Mouse (Mus musculus): ENCODE results near the gene Zkscan2. TPM values are rescaled to one million over a fixed set of nuclear protein-coding genes. Genes with fewer than 3 reads are reported as not detected.

Gene Zkscan2
- total and polyA plus RNA-seq, 3 experiments: not detected

DNA sequence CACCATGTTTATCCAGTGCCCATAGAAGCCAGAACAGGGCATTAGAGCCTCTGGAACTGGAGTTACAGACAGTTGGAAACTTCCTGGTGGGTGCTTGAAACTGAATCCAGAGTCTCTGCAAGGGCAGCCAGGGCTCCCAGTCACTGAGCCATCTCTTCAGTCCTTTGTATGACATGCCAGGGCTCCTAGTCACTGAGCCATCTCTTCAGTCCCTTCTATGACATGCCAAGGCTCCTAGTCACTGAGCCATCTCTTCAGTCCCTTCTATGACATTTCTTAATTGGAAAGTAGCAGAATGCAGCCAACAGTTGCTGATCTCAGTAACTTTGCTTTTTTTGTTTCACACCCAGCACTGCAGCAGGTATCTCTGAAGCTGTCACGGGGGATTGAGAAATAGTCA, 58.2 kb downstream of the Zkscan2 start:
- H3K27me3 ChIP-seq (replicated peaks): no peaks in the 10 kb centered on the region
- no peaks in the 10 kb centered on the region for H3K4me1 ChIP-seq (ENCODE audit: control insufficient read depth in 1 of 2, insufficient read depth in 2 of 2)
- H3K4me2 ChIP-seq (ENCODE audit: insufficient read depth, low read depth, poor library complexity, severe bottlenecking): no peak overlapping the region
- in situ Hi-C loops (cut with MboI; ENCODE audit: low pct_ligation_motif_present, low pct_unique_long_range_greater_than_20kb, low sequenced_read_pairs): no loop called here
- no peak overlapping the region for H3K27ac ChIP-seq (ENCODE audit: insufficient read depth, low read depth)
- no peaks in the 10 kb centered on the region for H3K79me2 ChIP-seq (replicated peaks; ENCODE audit: control insufficient read depth, extremely low read depth, insufficient read depth, poor library complexity, severe bottlenecking)
- TF ChIP-seq USF1 (IDR thresholded peaks at IDR 0.05; ENCODE audit: low read depth, low read length) (no peak), TBP (conservative IDR thresholded peaks at IDR 0.05; ENCODE audit: low read depth, low read length) (no peak), CHD1 (IDR thresholded peaks at IDR 0.05; ENCODE audit: low read depth, low read length) (no peak), ZNF384 (IDR thresholded peaks at IDR 0.05; ENCODE audit: low read depth, low read length) (no peak), E2F4 (IDR thresholded peaks at IDR 0.05; ENCODE audit: insufficient replicate concordance, low read depth, low read length) (no peak), ELF1 (IDR thresholded peaks at IDR 0.05; ENCODE audit: low read depth, low read length) (no peak)
- H3K36me3 ChIP-seq (replicated peaks in 1 of 2; ENCODE audit: control insufficient read depth in 1 of 2, insufficient read depth in 1 of 2, low read length in 1 of 2): no peaks in the 10 kb centered on the region
- no peak overlapping the region for H3K4me3 ChIP-seq (replicated peaks in 1 of 3; ENCODE audit: low read depth in 2 of 3, low read length in 2 of 3, poor library complexity in 1 of 3)
- H3K9ac ChIP-seq (ENCODE audit: insufficient read depth, low read depth): no peak overlapping the region
- H3K9me3 ChIP-seq (replicated peaks; ENCODE audit: low read length): peaks cover 2% of the 10 kb centered on the region
- DNase-seq (ENCODE audit: extremely low read depth): no peak
- dilution Hi-C loops (cut with MboI; ENCODE audit: extremely low pct_ligation_motif_present, extremely low pct_unique_long_range_greater_than_20kb, low sequenced_read_pairs): no loop called here

DNA sequence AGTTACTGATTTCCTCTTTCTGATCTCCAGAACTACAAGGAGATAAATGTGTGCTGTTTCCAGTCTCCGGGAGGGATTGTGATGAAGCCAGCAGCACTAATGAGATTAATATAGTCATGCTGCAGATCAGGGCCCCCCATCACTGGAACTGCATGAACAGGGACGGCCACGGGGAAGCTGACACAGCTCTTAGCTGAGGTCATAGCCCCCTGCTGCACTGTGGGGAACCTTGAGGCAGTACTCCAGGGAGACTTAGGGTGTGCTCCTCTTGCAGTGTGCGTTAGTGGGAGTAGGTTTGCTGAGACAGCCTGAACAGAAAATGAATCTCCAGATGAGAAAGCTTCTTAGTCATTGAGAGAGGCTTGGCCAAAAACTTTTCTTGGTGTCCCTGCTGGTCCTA, 69.0 kb downstream of the Zkscan2 start:
- Histone ChIP-seq H3K79me2 (replicated peaks; ENCODE audit: control insufficient read depth, extremely low read depth, insufficient read depth, poor library complexity, severe bottlenecking) (no peaks in the 10 kb centered on the region), H3K9ac (ENCODE audit: insufficient read depth, low read depth) (no peak overlapping the region), H3K4me2 (ENCODE audit: insufficient read depth, low read depth, poor library complexity, severe bottlenecking) (no peak overlapping the region), H3K27me3 (replicated peaks) (no peaks in the 10 kb centered on the region), H3K9me3 (replicated peaks; ENCODE audit: low read length) (no peaks in the 10 kb centered on the region), H3K27ac (ENCODE audit: insufficient read depth, low read depth) (no peak overlapping the region), H3K36me3 (replicated peaks in 1 of 2; ENCODE audit: control insufficient read depth in 1 of 2, insufficient read depth in 1 of 2, low read length in 1 of 2) (peaks cover 0 to 25% of the 10 kb centered on the region in 2 experiments), H3K4me3 (replicated peaks in 1 of 3; ENCODE audit: low read depth in 2 of 3, low read length in 2 of 3, poor library complexity in 1 of 3) (no peak overlapping the region), H3K4me1 (ENCODE audit: control insufficient read depth in 1 of 2, insufficient read depth in 2 of 2) (peaks cover 0 to 7% of the 10 kb centered on the region in 2 experiments; a peak in 2 of 4 replicates)
- in situ Hi-C loops (cut with MboI; ENCODE audit: low pct_ligation_motif_present, low pct_unique_long_range_greater_than_20kb, low sequenced_read_pairs): no loop called here
- dilution Hi-C loops (cut with MboI; ENCODE audit: extremely low pct_ligation_motif_present, extremely low pct_unique_long_range_greater_than_20kb, low sequenced_read_pairs): no loop called here
- no peak for DNase-seq (ENCODE audit: extremely low read depth)
- TF ChIP-seq MAX (IDR thresholded peaks at IDR 0.05; ENCODE audit: low read length): no peak
- no peak for TF ChIP-seq JUN (IDR thresholded peaks at IDR 0.05; ENCODE audit: insufficient read depth, low read depth, low read length)
- TF ChIP-seq POLR2A (IDR thresholded peaks at IDR 0.05; ENCODE audit: low read depth, low read length): no peak
- TF ChIP-seq SMC3 (IDR thresholded peaks at IDR 0.05; ENCODE audit: low read depth, low read length): no peak
- TF ChIP-seq IRF4 (IDR thresholded peaks at IDR 0.05; ENCODE audit: low read depth, low read length): no peak
- no peak for TF ChIP-seq TBP (conservative IDR thresholded peaks at IDR 0.05; ENCODE audit: low read depth, low read length)
- TF ChIP-seq NRF1 (IDR thresholded peaks at IDR 0.05; ENCODE audit: low read depth, low read length): no peak
- no peak for TF ChIP-seq ZNF384 (IDR thresholded peaks at IDR 0.05; ENCODE audit: low read depth, low read length)
- TF ChIP-seq CHD2 (IDR thresholded peaks at IDR 0.05; ENCODE audit: low read length): no peak

DNA sequence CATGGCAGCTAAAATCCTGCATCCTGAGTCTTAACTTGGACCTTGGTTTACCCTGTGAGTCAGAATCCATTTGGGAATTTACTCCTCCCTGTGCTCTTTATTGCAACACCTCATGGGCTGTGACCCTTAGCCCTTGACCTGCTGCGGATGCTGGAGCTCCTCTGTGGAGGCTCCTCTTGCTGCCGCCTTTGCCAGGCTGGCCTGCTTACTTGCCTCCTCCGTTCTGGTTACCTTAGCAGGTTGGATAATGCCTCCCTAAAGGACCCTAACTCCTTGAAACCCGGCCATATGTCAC, 69.9 kb downstream of the Zkscan2 start:
- Histone ChIP-seq H3K4me1 (ENCODE audit: control insufficient read depth in 1 of 2, insufficient read depth in 2 of 2) (peaks cover 0 to 7% of the 10 kb centered on the region in 2 experiments; a peak in 2 of 4 replicates), H3K9ac (ENCODE audit: insufficient read depth, low read depth) (no peak overlapping the region), H3K36me3 (replicated peaks in 1 of 2; ENCODE audit: control insufficient read depth in 1 of 2, insufficient read depth in 1 of 2, low read length in 1 of 2) (peaks cover 2 to 32% of the 10 kb centered on the region in 2 experiments), H3K27me3 (replicated peaks) (no peaks in the 10 kb centered on the region), H3K4me3 (replicated peaks in 1 of 3; ENCODE audit: low read depth in 2 of 3, low read length in 2 of 3, poor library complexity in 1 of 3) (no peak overlapping the region), H3K4me2 (ENCODE audit: insufficient read depth, low read depth, poor library complexity, severe bottlenecking) (no peak overlapping the region), H3K27ac (ENCODE audit: insufficient read depth, low read depth) (no peak overlapping the region), H3K79me2 (replicated peaks; ENCODE audit: control insufficient read depth, extremely low read depth, insufficient read depth, poor library complexity, severe bottlenecking) (no peaks in the 10 kb centered on the region), H3K9me3 (replicated peaks; ENCODE audit: low read length) (no peaks in the 10 kb centered on the region)
- in situ Hi-C loops (cut with MboI; ENCODE audit: low pct_ligation_motif_present, low pct_unique_long_range_greater_than_20kb, low sequenced_read_pairs) (no loop called here), dilution Hi-C loops (cut with MboI; ENCODE audit: extremely low pct_ligation_motif_present, extremely low pct_unique_long_range_greater_than_20kb, low sequenced_read_pairs) (no loop called here)
- no peak for DNase-seq (ENCODE audit: extremely low read depth)
- TF ChIP-seq ZKSCAN1 (IDR thresholded peaks at IDR 0.05; ENCODE audit: borderline replicate concordance, low read depth, low read length): no peak
- TF ChIP-seq SIN3A (IDR thresholded peaks at IDR 0.05; ENCODE audit: low read length): no peak
- no peak for TF ChIP-seq TCF12 (IDR thresholded peaks at IDR 0.05; ENCODE audit: low read depth, low read length)
- TF ChIP-seq CTCF (conservative IDR thresholded peaks at IDR 0.05 in 1 of 2, IDR thresholded peaks at IDR 0.05 in 1 of 2; ENCODE audit: low read depth in 2 of 2, low read length in 2 of 2): no peak
- no peak for TF ChIP-seq HCFC1 (IDR thresholded peaks at IDR 0.05; ENCODE audit: low read depth, low read length)
- TF ChIP-seq POLR2A (IDR thresholded peaks at IDR 0.05; ENCODE audit: low read depth, low read length): no peak
- no peak for TF ChIP-seq NRF1 (IDR thresholded peaks at IDR 0.05; ENCODE audit: low read depth, low read length)
- no peak for TF ChIP-seq POLR2AphosphoS2 (IDR thresholded peaks at IDR 0.05; ENCODE audit: low read depth, low read length)
- no peak for TF ChIP-seq MYC (IDR thresholded peaks at IDR 0.05; ENCODE audit: low read depth, low read length)
- no peak for TF ChIP-seq MEF2A (IDR thresholded peaks at IDR 0.05; ENCODE audit: borderline replicate concordance, low read depth, low read length)
- no peak for TF ChIP-seq CHD2 (IDR thresholded peaks at IDR 0.05; ENCODE audit: low read length)
- TF ChIP-seq EP300 (IDR thresholded peaks at IDR 0.05; ENCODE audit: low read length): no peak
- no peak for TF ChIP-seq TBP (conservative IDR thresholded peaks at IDR 0.05; ENCODE audit: low read depth, low read length)
- no peak for TF ChIP-seq CHD1 (IDR thresholded peaks at IDR 0.05; ENCODE audit: low read depth, low read length)
- TF ChIP-seq JUN (IDR thresholded peaks at IDR 0.05; ENCODE audit: insufficient read depth, low read depth, low read length): no peak
- no peak for TF ChIP-seq ETS1 (conservative IDR thresholded peaks at IDR 0.05; ENCODE audit: low read depth, low read length)
- TF ChIP-seq MAZ (IDR thresholded peaks at IDR 0.05; ENCODE audit: low read depth, low read length): no peak
